Mouse (Mus musculus): ENCODE measurements around the gene Fam71e2. TPM values are rescaled to one million over a fixed set of nuclear protein-coding genes. Genes with fewer than 3 reads are reported as not detected.

Fam71e2 gene
- polyA plus RNA-seq, 1 experiment from 2014 or later, result not detected

DNA sequence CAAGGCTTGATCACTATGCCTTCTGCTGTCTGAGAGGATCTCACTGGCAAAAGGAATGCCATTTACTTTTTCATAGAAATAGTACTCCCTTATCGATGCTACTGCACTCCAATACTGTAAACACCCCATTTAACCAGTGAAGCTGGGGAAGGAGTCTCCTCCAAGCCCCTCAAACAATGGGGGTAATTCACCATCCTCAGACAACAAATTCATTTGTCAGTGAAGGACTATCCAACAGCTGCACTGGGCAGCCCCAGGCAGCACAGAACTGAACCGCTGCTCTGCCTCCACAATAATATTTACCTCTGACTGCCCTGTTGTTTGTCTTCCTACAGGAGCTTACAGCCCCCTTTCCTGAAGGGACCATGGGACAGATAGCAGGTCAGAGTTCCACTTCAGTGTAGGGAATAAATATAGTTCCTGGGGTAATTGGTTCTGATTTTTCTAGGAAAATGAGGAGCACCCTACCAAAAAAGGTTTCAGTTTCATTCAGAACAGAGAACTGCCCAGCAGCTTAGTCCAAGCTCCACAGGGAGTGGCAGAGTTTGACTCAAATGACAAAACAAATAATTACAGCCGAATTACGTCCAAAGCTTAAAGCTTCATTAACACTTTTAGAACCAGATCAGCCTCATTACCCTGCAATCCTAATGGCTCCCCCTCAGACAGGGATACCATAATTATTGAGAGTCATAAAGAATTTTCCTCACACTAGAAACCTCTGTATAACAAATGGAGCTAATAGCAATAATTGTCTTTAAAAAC, 6.0 kb downstream of the Fam71e2 start:
- H3K27ac ChIP-seq, result no peak overlapping the region
- H3K9me3 ChIP-seq, result no peaks in the 10 kb centered on the region
- H3K4me1 ChIP-seq (replicated peaks), result peaks cover 5% of the 10 kb centered on the region
- no peak overlapping the region for H3K4me2 ChIP-seq
- no peak overlapping the region for H3K4me3 ChIP-seq
- ATAC-seq (ENCODE audit: low FRiP score), result no peak
- no peak overlapping the region for H3K9ac ChIP-seq
- no peaks in the 10 kb centered on the region for H3K36me3 ChIP-seq
- H3K27me3 ChIP-seq, result no peaks in the 10 kb centered on the region
- WGBS, result 27% methylated on average over 4 of the region's 4 CpGs

DNA sequence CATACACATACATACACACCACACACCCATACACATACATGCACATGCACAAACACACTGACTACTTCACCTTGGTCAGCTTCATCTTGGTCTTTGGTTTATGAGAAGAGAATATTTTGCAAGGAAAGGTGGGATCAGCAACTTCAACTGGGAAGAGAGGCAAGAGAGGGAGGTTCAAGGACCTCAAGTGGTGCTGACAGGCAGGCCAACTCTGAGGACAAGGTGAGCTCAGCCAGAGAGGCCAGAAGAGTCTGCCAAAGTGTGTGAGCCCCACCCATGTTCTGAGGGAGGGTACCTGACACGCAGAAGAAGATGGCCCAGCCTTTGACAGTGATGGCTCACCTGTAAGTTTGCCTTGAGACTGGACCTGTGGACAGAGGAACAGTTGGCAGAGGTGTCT, 11.4 kb downstream of the Fam71e2 start:
- no peaks in the 10 kb centered on the region for H3K4me1 ChIP-seq (replicated peaks)
- no peaks in the 10 kb centered on the region for H3K36me3 ChIP-seq
- WGBS, result 50% methylated on average over 1 of the region's 1 CpGs
- H3K9me3 ChIP-seq, result no peaks in the 10 kb centered on the region
- ATAC-seq (ENCODE audit: low FRiP score), result no peak
- H3K9ac ChIP-seq, result no peak overlapping the region
- no peak overlapping the region for H3K4me3 ChIP-seq
- H3K27ac ChIP-seq, result no peak overlapping the region
- no peaks in the 10 kb centered on the region for H3K27me3 ChIP-seq
- no peak overlapping the region for H3K4me2 ChIP-seq

DNA sequence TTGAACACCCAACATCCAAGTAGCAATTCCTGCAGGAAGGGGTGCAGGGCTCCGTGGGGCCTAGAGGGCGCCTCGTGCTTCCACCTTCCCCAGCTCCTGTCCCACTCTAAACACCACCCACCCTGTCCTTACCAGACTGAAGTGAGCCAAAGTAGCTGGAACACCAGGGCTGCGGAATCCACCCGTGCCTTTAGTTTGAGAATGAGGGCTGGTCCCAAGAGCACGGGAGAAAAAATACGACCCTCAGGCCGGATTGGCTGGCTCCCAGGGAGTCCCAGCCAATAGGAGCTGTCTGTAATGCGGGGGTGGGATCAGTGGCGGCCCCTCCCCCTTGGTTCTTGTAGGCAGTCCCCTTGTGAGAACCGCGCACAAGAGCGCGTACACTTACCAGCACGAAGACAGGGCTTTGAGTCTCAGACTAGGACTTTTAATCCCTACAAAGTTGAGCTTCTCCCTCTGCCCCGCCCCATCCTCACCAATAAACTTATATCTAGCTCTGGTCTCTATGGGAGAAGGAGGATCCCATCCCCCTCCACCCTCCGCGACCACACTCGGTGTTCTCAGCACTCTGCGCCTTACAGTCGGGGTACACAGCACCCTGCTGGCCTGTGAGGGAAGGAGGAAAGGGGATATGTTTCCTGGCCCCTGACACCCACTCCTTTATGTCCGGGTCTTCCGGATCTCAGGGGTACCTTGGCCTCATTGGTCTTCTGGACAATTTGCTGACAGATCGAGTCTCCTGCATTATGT, 18.1 kb downstream of the Fam71e2 start, which contains the start of gene Cox6b2:
Cox6b2 (minus strand) TSS at position 274 of the 750 bp plus-strand sequence.
- H3K4me3 ChIP-seq, result peak within 1 kb of the TSS; percentile 33
- H3K36me3 ChIP-seq, result 0 out of 2 replicates have a peak, but pooled peaks cover 4% of the 10 kb centered on the region
- 0 out of 2 replicates have a peak, but pooled peaks cover 17% of the 10 kb centered on the region for H3K27me3 ChIP-seq
- WGBS, result 4% methylated on average over 24 of the region's 24 CpGs
- no peak within 1 kb of the TSS for H3K27ac ChIP-seq
- H3K9ac ChIP-seq, result peak within 1 kb of the TSS; percentile 43; the same call in 1 of the 2 replicates
- peak; percentile 93 for ATAC-seq (ENCODE audit: low FRiP score)
- no peaks in the 10 kb centered on the region for H3K9me3 ChIP-seq
- H3K4me2 ChIP-seq, result peak within 1 kb of the TSS; percentile 51
- peaks cover 22% of the 10 kb centered on the region for H3K4me1 ChIP-seq (replicated peaks)

DNA sequence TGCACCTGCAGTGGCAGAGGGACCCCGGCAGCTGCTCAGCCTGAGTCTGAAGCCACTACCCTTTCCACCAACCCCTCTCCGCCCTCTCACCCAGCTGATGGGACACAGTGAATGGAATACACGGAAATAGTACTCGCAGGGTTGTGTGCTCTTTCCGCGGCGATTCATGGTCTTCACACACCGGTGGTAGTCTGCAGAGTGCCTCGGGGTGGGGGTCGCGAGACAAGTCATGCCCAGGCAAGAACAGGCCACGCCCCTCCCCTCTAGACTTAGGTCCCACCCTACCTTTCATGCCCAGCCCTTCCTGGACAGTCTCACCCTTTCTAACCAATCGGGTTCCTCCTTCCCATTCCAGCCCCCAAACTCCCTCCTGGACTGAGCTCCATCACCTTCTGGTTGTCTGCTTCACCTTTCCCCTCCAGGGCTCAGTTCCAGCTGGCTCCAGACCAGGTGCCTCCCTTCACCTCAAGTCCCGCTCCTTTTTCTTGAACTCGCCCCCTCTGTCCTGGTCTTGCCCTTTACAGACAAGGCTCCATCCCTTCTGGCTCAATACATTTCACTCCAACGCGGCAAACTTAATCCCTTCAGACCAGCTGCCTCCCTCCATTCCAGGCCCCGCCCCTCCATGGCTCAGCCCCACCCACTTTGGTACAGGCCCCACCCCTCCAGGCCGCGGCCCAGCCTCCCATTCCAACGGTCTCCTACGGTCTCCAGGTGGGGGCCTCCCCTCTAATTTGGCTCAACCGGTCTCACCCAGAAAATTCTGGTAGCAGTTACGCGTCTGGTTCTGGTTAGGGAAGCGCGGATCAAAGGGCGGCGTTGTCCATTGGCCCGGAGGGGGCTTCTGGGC, 18.9 kb downstream of the Fam71e2 start:
- peak overlapping the region; percentile 51 for H3K4me2 ChIP-seq
- no peak overlapping the region for H3K27ac ChIP-seq
- no peaks in the 10 kb centered on the region for H3K9me3 ChIP-seq
- H3K4me1 ChIP-seq (replicated peaks), result peaks cover 22% of the 10 kb centered on the region
- WGBS, result 3% methylated on average over 30 of the region's 30 CpGs
- ATAC-seq (ENCODE audit: low FRiP score), result peak; percentile 78
- peaks cover 8% of the 10 kb centered on the region for H3K36me3 ChIP-seq
- peak overlapping the region; percentile 43; the same call in 1 of the 2 replicates for H3K9ac ChIP-seq
- H3K4me3 ChIP-seq, result peak overlapping the region; percentile 33
- 0 out of 2 replicates have a peak, but pooled peaks cover 17% of the 10 kb centered on the region for H3K27me3 ChIP-seq

DNA sequence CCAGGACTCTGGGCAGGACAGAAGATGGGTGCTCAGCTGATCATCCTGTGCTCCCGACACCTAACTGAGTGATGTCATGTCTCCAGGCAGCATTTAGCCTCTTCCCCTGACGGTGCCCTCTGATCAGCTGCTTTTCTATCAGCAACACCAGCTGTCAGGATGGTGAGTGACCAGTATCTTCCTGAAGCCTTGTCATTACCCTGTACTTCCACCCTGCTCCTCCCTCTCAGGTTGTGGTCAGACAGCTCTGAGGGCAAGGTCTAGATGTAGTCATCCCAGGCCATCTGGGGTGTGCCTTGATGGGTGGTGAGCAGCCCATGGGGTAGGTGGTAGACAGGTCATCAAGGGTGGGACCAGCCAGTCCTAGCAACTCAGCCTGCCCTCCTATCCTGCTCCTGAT, 21.9 kb downstream of the Fam71e2 start:
- no peak for ATAC-seq (ENCODE audit: low FRiP score)
- H3K4me3 ChIP-seq, result no peak overlapping the region
- H3K36me3 ChIP-seq, result peaks cover 36% of the 10 kb centered on the region
- WGBS, result 91% methylated on average over 2 of the region's 2 CpGs
- no peak overlapping the region for H3K4me2 ChIP-seq
- no peaks in the 10 kb centered on the region for H3K9me3 ChIP-seq
- 0 out of 2 replicates have a peak, but pooled peaks cover 17% of the 10 kb centered on the region for H3K27me3 ChIP-seq
- no peak overlapping the region for H3K9ac ChIP-seq
- H3K4me1 ChIP-seq (replicated peaks), result peaks cover 41% of the 10 kb centered on the region
- no peak overlapping the region for H3K27ac ChIP-seq

DNA sequence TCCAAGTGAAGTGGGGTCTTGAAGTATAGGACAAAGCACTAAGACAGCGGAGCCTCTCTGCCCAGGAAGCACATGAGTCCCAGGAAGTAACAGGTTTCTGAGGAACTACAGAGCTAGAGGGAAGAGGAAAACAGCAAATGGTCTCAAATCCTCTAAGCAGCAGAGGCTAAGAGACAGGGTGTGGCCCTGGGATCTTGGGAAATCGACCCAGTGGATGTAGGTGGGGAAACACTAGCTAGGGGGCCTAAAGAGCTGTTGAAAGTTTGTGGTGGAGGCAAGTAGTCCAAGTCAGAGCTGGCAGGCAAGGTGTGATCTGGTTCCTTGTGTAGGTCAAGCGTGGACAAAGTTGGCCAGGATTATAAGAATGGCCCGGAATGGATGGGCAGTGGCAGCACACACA, 22.8 kb downstream of the Fam71e2 start:
- no peak overlapping the region for H3K27ac ChIP-seq
- H3K4me2 ChIP-seq, result no peak overlapping the region
- H3K36me3 ChIP-seq, result peaks cover 43% of the 10 kb centered on the region
- no peak overlapping the region for H3K9ac ChIP-seq
- ATAC-seq (ENCODE audit: low FRiP score), result no peak
- 0 out of 2 replicates have a peak, but pooled peaks cover 12% of the 10 kb centered on the region for H3K27me3 ChIP-seq
- H3K4me3 ChIP-seq, result no peak overlapping the region
- WGBS, result 82% methylated on average over 4 of the region's 4 CpGs
- peaks cover 45% of the 10 kb centered on the region for H3K4me1 ChIP-seq (replicated peaks)
- H3K9me3 ChIP-seq, result no peaks in the 10 kb centered on the region

DNA sequence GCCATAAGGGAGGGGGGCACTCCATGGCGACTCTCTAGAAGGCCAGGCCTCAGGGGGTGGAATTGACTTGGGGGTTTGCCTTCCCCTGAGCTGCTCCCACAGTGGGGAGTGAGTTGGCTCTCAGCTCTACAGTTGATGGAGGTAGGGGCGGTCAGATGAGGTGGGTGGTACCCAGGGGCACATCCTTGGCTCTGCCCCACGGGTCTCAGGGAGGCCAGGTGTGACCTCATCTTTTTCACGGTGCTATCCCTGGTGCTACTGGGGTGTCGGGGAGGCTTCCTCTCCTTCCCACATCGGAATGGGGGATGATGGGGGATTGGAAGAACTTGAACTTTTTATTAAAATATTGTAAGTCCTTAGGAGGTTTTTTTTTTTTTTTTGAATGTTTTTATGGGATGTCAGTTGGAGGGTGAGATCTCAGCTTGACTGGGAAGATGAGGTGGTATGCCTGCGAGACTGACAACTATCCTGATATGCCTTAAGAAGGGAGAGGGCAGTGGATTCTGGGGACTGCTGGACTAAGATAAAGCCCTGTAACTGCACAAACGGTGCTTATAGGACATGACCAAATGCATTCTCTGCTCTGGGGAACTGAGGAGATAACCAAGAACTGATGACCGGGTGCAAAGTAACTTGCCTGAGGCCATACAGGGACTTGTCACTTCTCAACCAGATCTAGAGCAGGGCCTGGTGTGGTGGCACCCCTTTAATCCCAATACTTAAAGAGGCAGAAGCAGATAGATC, 23.8 kb downstream of the Fam71e2 start:
- ATAC-seq (ENCODE audit: low FRiP score), result no peak
- H3K27me3 ChIP-seq, result 0 out of 2 replicates have a peak, but pooled peaks cover 9% of the 10 kb centered on the region
- WGBS, result 79% methylated on average over 9 of the region's 9 CpGs
- peaks cover 53% of the 10 kb centered on the region for H3K36me3 ChIP-seq
- H3K4me3 ChIP-seq, result no peak overlapping the region
- no peak overlapping the region for H3K27ac ChIP-seq
- H3K9me3 ChIP-seq, result no peaks in the 10 kb centered on the region
- no peak overlapping the region for H3K4me2 ChIP-seq
- H3K9ac ChIP-seq, result 0 out of 2 replicates have a peak overlapping the region, but pooled peaks have one; percentile 15
- peaks cover 45% of the 10 kb centered on the region for H3K4me1 ChIP-seq (replicated peaks)

DNA sequence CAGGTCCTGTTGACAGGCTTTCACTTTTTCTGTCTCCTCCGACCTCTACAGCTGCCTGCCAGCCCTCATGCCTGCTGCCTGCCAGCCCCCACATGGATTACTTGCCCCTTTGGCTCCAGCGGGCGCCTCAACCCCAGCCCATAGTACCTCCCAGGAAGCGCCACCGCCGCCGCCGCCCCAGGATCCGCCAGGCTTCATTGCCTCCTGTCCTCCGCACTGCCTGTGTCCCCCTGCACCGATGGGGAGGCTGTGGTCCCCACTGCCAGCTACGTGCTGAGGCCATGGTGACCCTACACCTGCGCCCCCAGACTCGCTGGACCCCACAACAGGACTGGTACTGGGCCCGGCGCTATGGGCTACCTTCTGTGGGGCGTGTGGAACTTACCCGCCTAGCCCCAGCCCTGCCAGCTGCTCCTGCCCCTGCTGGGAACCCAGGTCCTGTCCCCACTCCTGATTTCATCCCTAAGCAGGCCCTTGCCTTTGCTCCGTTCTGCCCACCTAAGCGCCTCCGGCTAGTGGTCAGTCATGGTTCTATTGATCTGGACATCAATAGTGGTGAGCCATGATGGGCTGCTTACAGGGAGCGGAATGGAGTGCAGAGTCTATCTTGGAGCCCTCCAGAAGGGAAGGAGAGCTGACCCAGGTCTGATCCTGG, 24.6 kb downstream of the Fam71e2 start:
- Histone ChIP-seq H3K9ac (peak overlapping the region; percentile 15; the same call in 1 of the 2 replicates), H3K4me3 (no peak overlapping the region), H3K4me2 (no peak overlapping the region), H3K9me3 (no peaks in the 10 kb centered on the region), H3K36me3 (peaks cover 53% of the 10 kb centered on the region), H3K4me1 (replicated peaks) (peaks cover 45% of the 10 kb centered on the region), H3K27ac (no peak overlapping the region), H3K27me3 (0 out of 2 replicates have a peak, but pooled peaks cover 4% of the 10 kb centered on the region)
- ATAC-seq (ENCODE audit: low FRiP score), result no peak
- WGBS, result 82% methylated on average over 22 of the region's 22 CpGs

DNA sequence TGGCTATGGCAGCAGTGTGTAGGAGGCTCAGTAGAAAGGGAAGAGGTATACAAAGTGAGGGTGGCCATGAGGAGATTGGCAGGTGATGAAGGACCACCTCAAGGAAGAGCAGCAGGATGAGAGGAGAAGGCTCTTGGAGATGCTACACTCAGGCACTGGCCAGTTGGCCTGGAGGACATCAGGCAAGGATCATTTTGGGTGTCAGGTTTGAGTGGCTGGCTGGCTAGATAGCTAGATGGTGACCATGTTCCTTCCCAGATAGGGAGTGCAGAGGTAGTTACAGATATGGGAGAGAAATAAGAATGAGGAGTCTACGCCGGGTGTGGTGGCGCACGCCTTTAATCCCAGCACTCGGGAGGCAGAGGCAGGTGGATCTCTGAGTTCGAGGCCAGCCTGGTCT, 26.2 kb downstream of the Fam71e2 start:
- Histone ChIP-seq H3K9ac (no peak overlapping the region), H3K27me3 (no peaks in the 10 kb centered on the region), H3K4me1 (replicated peaks) (peaks cover 54% of the 10 kb centered on the region), H3K36me3 (peaks cover 53% of the 10 kb centered on the region), H3K4me2 (no peak overlapping the region), H3K9me3 (no peaks in the 10 kb centered on the region), H3K4me3 (no peak overlapping the region), H3K27ac (no peak overlapping the region)
- ATAC-seq (ENCODE audit: low FRiP score), result no peak
- 97% methylated on average over 6 of the region's 6 CpGs for WGBS

DNA sequence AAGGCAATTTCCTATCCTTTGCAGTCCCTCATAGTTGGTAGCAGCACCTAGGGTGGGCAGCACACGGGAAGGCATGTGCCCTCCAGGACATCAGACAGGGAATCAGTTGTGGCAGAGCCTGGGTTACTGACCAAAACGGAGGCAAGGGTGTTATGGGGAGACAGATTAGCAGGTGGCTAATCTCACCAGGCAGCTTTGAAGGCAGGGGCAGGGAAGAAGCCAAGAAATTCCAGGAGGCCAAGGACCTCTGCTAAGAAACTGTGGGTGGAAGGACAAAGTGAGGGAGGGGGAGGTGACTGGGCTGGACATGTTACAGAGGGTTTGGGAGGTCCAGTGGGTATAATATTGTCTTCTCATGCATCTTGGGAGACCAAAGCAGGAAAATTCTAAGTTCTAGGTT, 27.7 kb downstream of the Fam71e2 start:
- peaks cover 49% of the 10 kb centered on the region for H3K36me3 ChIP-seq
- WGBS, result 64% methylated on average over 2 of the region's 2 CpGs

DNA sequence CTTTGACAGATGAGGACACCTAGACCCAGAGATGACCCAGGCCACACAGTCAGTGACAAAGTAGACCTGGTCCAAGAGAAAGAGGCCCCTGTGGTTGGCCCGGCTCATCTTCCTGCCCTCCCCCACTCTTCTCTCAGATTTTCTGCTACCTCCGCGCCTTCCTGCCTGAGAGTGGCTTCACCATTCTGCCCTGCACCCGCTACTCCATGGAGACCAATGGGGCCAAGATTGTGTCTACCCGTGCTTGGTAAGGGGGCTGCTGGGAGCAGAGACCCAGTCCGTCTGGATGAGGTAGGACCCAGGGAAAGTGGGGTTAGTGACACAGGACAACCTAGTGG, 28.7 kb downstream of the Fam71e2 start:
- Histone ChIP-seq H3K27ac (no peak overlapping the region), H3K4me3 (no peak overlapping the region), H3K4me1 (replicated peaks) (peaks cover 63% of the 10 kb centered on the region), H3K36me3 (peaks cover 46% of the 10 kb centered on the region), H3K9me3 (no peaks in the 10 kb centered on the region), H3K27me3 (no peaks in the 10 kb centered on the region), H3K4me2 (peak overlapping the region; percentile 87), H3K9ac (peak overlapping the region; percentile 93)
- WGBS, result 86% methylated on average over 6 of the region's 6 CpGs
- ATAC-seq (ENCODE audit: low FRiP score), result no peak

More for the DNA sequence above, 27.7 kb downstream of the Fam71e2 start:
- Histone ChIP-seq H3K4me3 (no peak overlapping the region), H3K9me3 (no peaks in the 10 kb centered on the region), H3K27me3 (no peaks in the 10 kb centered on the region), H3K4me1 (replicated peaks) (peaks cover 62% of the 10 kb centered on the region), H3K9ac (no peak overlapping the region), H3K4me2 (0 out of 2 replicates have a peak overlapping the region, but pooled peaks have one; percentile 87), H3K27ac (no peak overlapping the region)
- ATAC-seq (ENCODE audit: low FRiP score), result no peak

Data from hindbrain, embryonic 13.5 days (tissue).